Mouse (Mus musculus) cortical plate, adult 2 months (tissue): ENCODE results near the gene Tpm1.

Experiments
- CTCF ChIP-seq: fragments of 200-500 bp; IDR thresholded peaks from 2 replicates; pipeline ENCODE4 v1.5.1; 2011; ENCODE audit warnings: mild to moderate bottlenecking, control low read depth, low read length; ENCODE audit not compliant: insufficient read depth; ENCODE audit errors: extremely low read depth
- POLR2A ChIP-seq: fragments of 200-500 bp; IDR thresholded peaks from 2 replicates; pipeline ENCODE4 v1.6.1; 2011; ENCODE audit warnings: mild to moderate bottlenecking, low read length, control low read depth; ENCODE audit not compliant: insufficient read depth; ENCODE audit errors: extremely low read depth

DNA sequence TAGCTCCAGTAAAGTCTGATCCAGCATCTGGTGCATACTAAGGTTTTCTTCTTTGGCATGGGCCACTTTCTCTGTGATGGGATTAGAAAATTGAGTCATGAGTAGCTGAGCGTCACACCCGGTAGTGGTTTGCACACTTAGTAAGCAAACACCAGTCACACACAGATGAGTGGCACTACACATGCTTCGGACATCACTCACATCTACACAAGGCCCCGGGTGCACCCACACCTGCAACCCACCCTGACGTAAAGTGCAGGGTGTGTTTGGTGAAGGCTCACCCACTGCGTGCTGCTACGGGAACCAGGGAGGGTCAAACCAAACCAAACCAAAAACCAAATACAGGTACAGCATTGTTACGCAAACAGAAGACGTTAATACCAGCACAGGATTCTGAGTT lies 25.8 kb downstream of the Tpm1 start:
- TF ChIP-seq CTCF (no peak), POLR2A (no peak)
